Mouse (Mus musculus) MEL (cell line): Measurements from ENCODE around the gene Dcbld1.

ENCODE experiments used
- CHD2 ChIP-seq: IDR thresholded peaks from 2 replicates; pipeline ENCODE4 v1.6.1; 2011; ENCODE audit warnings: low read length, improper control_type of control experiment
- CTCF ChIP-seq, 3 experiments: IDR thresholded peaks in 2 of 3; conservative IDR thresholded peaks in 1 of 3; 2 replicates each; pipeline ENCODE4 v1.5.1; 2011 to 2012; ENCODE audit warnings: low read length in 3 of 3, low read depth in 2 of 3, mild to moderate bottlenecking in 2 of 3, improper control_type of control experiment in 1 of 3, inconsistent platforms in 1 of 3, mixed read lengths in 1 of 3, moderate library complexity in 1 of 3; ENCODE audit not compliant: control insufficient read depth in 1 of 3, insufficient read depth in 1 of 3, poor library complexity in 1 of 3, severe bottlenecking in 1 of 3
- EP300 ChIP-seq, 2 experiments: IDR thresholded peaks; 2 replicates each; pipeline ENCODE4 v1.6.1; 2011; ENCODE audit warnings: improper control_type of control experiment in 2 of 2, low read length in 2 of 2, low read depth in 1 of 2, mild to moderate bottlenecking in 1 of 2
- GATA1 ChIP-seq: IDR thresholded peaks from 2 replicates; pipeline ENCODE4 v1.6.1; 2011; ENCODE audit warnings: low read depth, low read length, improper control_type of control experiment
- MAFK ChIP-seq: IDR thresholded peaks from 2 replicates; pipeline ENCODE4 v1.6.1; 2011; ENCODE audit warnings: low read depth, mild to moderate bottlenecking, low read length, improper control_type of control experiment, borderline replicate concordance
- MXI1 ChIP-seq: IDR thresholded peaks from 2 replicates; pipeline ENCODE4 v1.6.1; 2011; ENCODE audit warnings: mild to moderate bottlenecking, low read depth, low read length, improper control_type of control experiment
- MYC ChIP-seq: IDR thresholded peaks from 2 replicates; pipeline ENCODE4 v1.6.1; 2011; ENCODE audit warnings: low read depth, mild to moderate bottlenecking, low read length, improper control_type of control experiment, moderate library complexity
- POLR2A ChIP-seq, 2 experiments: IDR thresholded peaks; 2 replicates each; pipeline ENCODE4 v1.6.1; 2011 to 2012; ENCODE audit warnings: low read length in 2 of 2, mild to moderate bottlenecking in 2 of 2, control low read depth in 1 of 2, improper control_type of control experiment in 1 of 2, low read depth in 1 of 2, moderate library complexity in 1 of 2; ENCODE audit not compliant: control insufficient read depth in 1 of 2, insufficient read depth in 1 of 2, poor library complexity in 1 of 2
- TAL1 ChIP-seq: IDR thresholded peaks from 2 replicates; pipeline ENCODE4 v1.6.1; 2012; ENCODE audit warnings: mild to moderate bottlenecking, inconsistent platforms, low read length, moderate library complexity, mixed read lengths
- TBP ChIP-seq: IDR thresholded peaks from 2 replicates; pipeline ENCODE4 v1.8.0; 2011; ENCODE audit warnings: low read depth, low read length, improper control_type of control experiment
- UBTF ChIP-seq: IDR thresholded peaks from 2 replicates; pipeline ENCODE4 v1.6.1; 2012; ENCODE audit warnings: low read depth, mild to moderate bottlenecking, inconsistent platforms, low read length, improper control_type of control experiment, moderate library complexity, borderline replicate concordance; ENCODE audit not compliant: insufficient read depth
- ZMIZ1 ChIP-seq: IDR thresholded peaks from 2 replicates; pipeline ENCODE4 v1.6.1; 2012; ENCODE audit warnings: low read depth, mild to moderate bottlenecking, inconsistent platforms, low read length, improper control_type of control experiment, moderate library complexity
- ZNF384 ChIP-seq: IDR thresholded peaks from 2 replicates; pipeline ENCODE4 v1.6.1; 2012; ENCODE audit warnings: low read depth, mild to moderate bottlenecking, inconsistent platforms, low read length, improper control_type of control experiment

GRCm38 (mm10) chr10:52301766-52302165 is 68.3 kb downstream of the Dcbld1 start:
- TF ChIP-seq MYC, result no peak
- no peak for TF ChIP-seq EP300 (IDR thresholded peaks at IDR 0.05; ENCODE audit: low read depth in 1 of 2, low read length in 2 of 2)
- no peak for TF ChIP-seq CTCF (IDR thresholded peaks at IDR 0.05 in 2 of 3, conservative IDR thresholded peaks at IDR 0.05 in 1 of 3; ENCODE audit: control insufficient read depth in 1 of 3, insufficient read depth in 1 of 3, low read depth in 2 of 3, low read length in 3 of 3, poor library complexity in 1 of 3, severe bottlenecking in 1 of 3)
- TF ChIP-seq POLR2A (IDR thresholded peaks at IDR 0.05; ENCODE audit: control insufficient read depth in 1 of 2, insufficient read depth in 1 of 2, low read depth in 1 of 2, low read length in 2 of 2, poor library complexity in 1 of 2), result no peak
- no peak for TF ChIP-seq ZMIZ1
- TF ChIP-seq TBP, result no peak
- no peak for TF ChIP-seq GATA1
- TF ChIP-seq MAFK, result no peak
- no peak for TF ChIP-seq CHD2
- no peak for TF ChIP-seq MXI1
- TF ChIP-seq TAL1, result no peak
- TF ChIP-seq ZNF384, result no peak
- no peak for TF ChIP-seq UBTF
